Mouse (Mus musculus): ENCODE results near the gene Gm38655. TPM values are rescaled to one million over a fixed set of nuclear protein-coding genes. Genes with fewer than 3 reads are reported as not detected.

Gm38655 gene
- polyA plus RNA-seq, 1 experiment: 0.11 TPM

DNA sequence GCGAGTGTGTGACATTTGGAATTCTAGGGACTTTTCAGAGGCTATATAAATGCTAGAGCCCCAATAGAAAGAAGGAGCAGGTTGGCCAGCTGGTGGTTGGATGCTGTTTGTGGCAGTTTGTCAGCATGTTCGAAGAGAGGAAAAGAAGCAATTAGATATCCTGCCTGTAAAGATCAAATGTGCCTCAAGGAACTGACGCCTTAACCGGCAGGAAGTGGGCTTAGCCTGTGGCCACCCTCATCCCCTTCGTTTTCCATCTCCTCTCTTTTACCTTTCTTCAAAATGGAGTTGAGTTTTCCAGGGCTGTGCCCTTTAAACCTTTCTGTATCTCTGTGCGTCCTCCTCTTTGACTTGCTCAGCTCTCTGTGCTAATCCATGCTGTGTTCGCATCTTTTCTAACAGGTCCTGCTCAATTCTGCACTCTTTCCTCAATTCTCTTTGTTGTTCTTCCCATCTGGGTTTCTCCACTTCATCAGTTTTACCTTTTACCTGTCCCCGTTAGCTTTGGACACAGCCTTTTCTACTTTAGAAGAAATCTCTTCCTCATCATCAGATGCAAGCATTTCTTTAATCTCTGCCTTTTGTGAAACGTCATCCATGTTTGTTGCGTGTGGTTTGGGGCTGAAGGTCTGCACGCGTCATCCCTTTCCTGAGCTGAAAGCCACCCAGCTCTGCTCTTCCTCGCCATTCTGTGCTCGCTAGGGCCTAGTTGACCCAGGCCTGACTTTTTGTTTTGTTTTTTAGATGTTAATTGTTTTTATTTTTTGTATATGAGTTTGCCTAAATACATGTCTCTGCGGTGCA lies 44.4 kb upstream of the Gm38655 start:
- H3K4me3 ChIP-seq (ENCODE audit: control insufficient read depth, insufficient read depth, low read length): no peak overlapping the region
- H3K27ac ChIP-seq (ENCODE audit: control insufficient read depth, insufficient read depth, low read length): peak overlapping the region; percentile 63
- no peak for TF ChIP-seq POLR2A (IDR thresholded peaks at IDR 0.05; ENCODE audit: control insufficient read depth, extremely low read depth, insufficient read depth, low read length, poor library complexity)
- TF ChIP-seq CTCF (IDR thresholded peaks at IDR 0.05; ENCODE audit: borderline replicate concordance, control insufficient read depth, extremely low read depth, insufficient read depth, low read length, poor library complexity): no peak
- peak; percentile 52 for DNase-seq
- peaks cover 10% of the 10 kb centered on the region for H3K36me3 ChIP-seq (ENCODE audit: control insufficient read depth, insufficient read depth, low read length)
- no peaks in the 10 kb centered on the region for H3K27me3 ChIP-seq (ENCODE audit: control insufficient read depth, insufficient read depth, low read length)
- WGBS: 20% methylated on average over 15 of the region's 15 CpGs
- peaks cover 62% of the 10 kb centered on the region for H3K4me1 ChIP-seq (replicated peaks; ENCODE audit: control insufficient read depth, insufficient read depth, low read length)

DNA sequence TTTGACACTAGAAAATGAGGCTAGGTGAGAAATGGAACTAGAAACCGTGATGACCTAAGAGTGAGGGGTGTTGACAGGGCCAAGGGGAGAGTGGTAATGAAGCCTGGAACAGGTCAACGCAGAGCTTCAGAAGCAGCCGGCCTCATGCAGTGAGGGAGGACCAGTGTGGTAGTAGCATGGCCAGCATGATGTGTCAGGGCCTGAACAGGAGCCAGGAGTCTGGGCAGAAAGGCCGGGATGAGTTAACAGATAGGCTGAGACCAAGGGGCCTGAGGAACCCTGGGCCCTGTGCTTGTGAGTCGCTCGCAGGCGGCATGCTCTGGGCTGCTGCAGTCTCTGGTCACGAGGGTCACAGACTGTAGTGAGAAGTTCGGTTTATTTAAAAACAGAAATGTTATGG lies 43.7 kb upstream of the Gm38655 start:
- no peak for TF ChIP-seq POLR2A (IDR thresholded peaks at IDR 0.05; ENCODE audit: control insufficient read depth, extremely low read depth, insufficient read depth, low read length, poor library complexity)
- TF ChIP-seq CTCF (IDR thresholded peaks at IDR 0.05; ENCODE audit: borderline replicate concordance, control insufficient read depth, extremely low read depth, insufficient read depth, low read length, poor library complexity): no peak
- peak overlapping the region; percentile 63 for H3K27ac ChIP-seq (ENCODE audit: control insufficient read depth, insufficient read depth, low read length)
- no peaks in the 10 kb centered on the region for H3K27me3 ChIP-seq (ENCODE audit: control insufficient read depth, insufficient read depth, low read length)
- H3K4me1 ChIP-seq (replicated peaks; ENCODE audit: control insufficient read depth, insufficient read depth, low read length): peaks cover 55% of the 10 kb centered on the region
- WGBS: 69% methylated on average over 9 of the region's 9 CpGs
- no peak for DNase-seq
- H3K4me3 ChIP-seq (ENCODE audit: control insufficient read depth, insufficient read depth, low read length): no peak overlapping the region
- peaks cover 17% of the 10 kb centered on the region for H3K36me3 ChIP-seq (ENCODE audit: control insufficient read depth, insufficient read depth, low read length)

DNA sequence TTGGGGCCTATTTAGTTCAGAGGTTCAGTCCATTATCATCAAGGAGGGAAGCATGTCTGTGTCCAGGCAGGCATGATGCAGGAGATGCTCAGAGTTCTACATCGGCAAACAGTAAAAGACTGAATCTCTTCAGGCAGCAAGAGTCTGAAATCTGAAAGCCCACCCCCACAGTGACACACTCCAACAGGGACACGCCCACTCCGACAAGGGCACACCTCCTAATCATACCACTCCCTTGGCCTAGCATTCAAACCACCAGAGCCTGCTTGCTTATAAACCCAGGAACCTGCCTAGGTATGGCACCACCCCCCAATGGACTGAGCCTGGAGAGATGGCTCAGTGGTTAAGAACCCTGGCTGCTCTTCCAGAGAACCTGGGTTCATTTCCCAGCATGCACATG lies 40.2 kb upstream of the Gm38655 start:
- H3K27me3 ChIP-seq (ENCODE audit: control insufficient read depth, insufficient read depth, low read length): no peaks in the 10 kb centered on the region
- H3K4me1 ChIP-seq (replicated peaks; ENCODE audit: control insufficient read depth, insufficient read depth, low read length): peaks cover 29% of the 10 kb centered on the region
- H3K4me3 ChIP-seq (ENCODE audit: control insufficient read depth, insufficient read depth, low read length): no peak overlapping the region
- 89% methylated on average over 3 of the region's 3 CpGs for WGBS
- TF ChIP-seq POLR2A (IDR thresholded peaks at IDR 0.05; ENCODE audit: control insufficient read depth, extremely low read depth, insufficient read depth, low read length, poor library complexity): no peak
- TF ChIP-seq CTCF (IDR thresholded peaks at IDR 0.05; ENCODE audit: borderline replicate concordance, control insufficient read depth, extremely low read depth, insufficient read depth, low read length, poor library complexity): no peak
- H3K36me3 ChIP-seq (ENCODE audit: control insufficient read depth, insufficient read depth, low read length): peaks cover 36% of the 10 kb centered on the region
- no peak for DNase-seq
- no peak overlapping the region for H3K27ac ChIP-seq (ENCODE audit: control insufficient read depth, insufficient read depth, low read length)

DNA sequence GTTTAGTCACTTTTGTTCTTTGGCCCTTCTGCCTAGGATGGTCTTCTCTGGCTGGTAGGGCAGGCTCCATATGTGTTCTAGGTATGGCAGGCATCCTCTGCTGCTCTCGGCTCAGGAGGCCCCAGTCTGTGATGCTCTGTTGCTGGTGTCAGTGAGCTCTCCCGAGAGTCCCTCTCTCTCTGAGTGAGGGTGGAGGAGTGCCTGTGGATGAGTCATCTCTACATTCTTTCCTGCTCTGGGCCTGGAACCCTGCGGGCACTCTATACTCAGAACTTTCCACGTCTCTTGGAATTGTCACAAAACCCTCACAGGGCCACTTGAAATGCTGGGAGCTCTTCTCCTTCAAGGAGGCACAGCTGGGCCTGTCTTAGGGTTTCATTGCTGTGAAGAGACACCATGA lies 36.4 kb upstream of the Gm38655 start:
- Histone ChIP-seq H3K4me3 (ENCODE audit: control insufficient read depth, insufficient read depth, low read length) (no peak overlapping the region), H3K27ac (ENCODE audit: control insufficient read depth, insufficient read depth, low read length) (no peak overlapping the region), H3K36me3 (ENCODE audit: control insufficient read depth, insufficient read depth, low read length) (peaks cover 62% of the 10 kb centered on the region), H3K27me3 (ENCODE audit: control insufficient read depth, insufficient read depth, low read length) (no peaks in the 10 kb centered on the region), H3K4me1 (replicated peaks; ENCODE audit: control insufficient read depth, insufficient read depth, low read length) (peaks cover 4% of the 10 kb centered on the region; the same call in 1 of the 2 replicates)
- TF ChIP-seq POLR2A (IDR thresholded peaks at IDR 0.05; ENCODE audit: control insufficient read depth, extremely low read depth, insufficient read depth, low read length, poor library complexity): no peak
- no peak for DNase-seq
- WGBS: 87% methylated on average over 4 of the region's 4 CpGs

DNA sequence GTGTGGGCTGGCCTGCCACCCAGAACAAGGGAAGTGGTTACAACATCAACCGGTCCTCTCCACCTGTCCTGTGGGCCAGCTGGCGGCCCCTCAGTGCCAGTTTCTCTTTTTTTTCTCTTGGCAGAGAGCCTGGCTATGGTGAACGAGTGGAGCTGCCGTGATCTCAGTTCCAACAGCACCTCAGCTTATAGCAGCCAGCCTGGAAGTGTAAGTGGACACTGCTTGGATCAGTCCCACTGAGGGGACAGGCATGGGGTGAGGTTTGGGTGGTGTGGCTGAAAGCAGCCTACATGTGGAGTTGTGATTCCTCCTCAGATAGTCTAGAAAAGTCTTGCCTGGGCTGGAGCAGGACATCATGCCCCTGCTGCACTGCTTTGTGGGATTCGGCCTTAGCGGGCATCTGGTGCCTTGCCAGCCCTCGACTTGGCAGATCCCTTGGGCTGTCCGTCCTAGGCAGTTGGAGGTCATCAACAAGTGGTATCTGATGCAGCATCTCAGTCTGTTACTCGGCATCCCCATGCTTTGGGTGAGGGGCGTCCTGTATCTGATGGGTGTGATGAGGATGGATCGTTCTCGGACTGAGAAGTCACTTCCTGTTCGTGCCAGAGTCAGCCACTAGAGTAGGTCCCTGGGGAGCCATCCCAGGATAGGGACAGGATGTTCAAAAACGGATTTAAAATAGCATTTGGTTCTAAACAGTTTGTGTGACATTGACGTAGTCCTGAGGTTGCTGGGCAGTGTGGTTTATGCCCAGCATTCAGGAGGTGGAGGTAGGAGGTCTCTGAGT lies 35.6 kb upstream of the Gm38655 start:
- Histone ChIP-seq H3K4me3 (ENCODE audit: control insufficient read depth, insufficient read depth, low read length) (no peak overlapping the region), H3K4me1 (replicated peaks; ENCODE audit: control insufficient read depth, insufficient read depth, low read length) (peaks cover 4% of the 10 kb centered on the region; the same call in 1 of the 2 replicates), H3K36me3 (ENCODE audit: control insufficient read depth, insufficient read depth, low read length) (peaks cover 65% of the 10 kb centered on the region), H3K27ac (ENCODE audit: control insufficient read depth, insufficient read depth, low read length) (no peak overlapping the region), H3K27me3 (ENCODE audit: control insufficient read depth, insufficient read depth, low read length) (no peaks in the 10 kb centered on the region)
- TF ChIP-seq CTCF (IDR thresholded peaks at IDR 0.05; ENCODE audit: borderline replicate concordance, control insufficient read depth, extremely low read depth, insufficient read depth, low read length, poor library complexity) (no peak), POLR2A (IDR thresholded peaks at IDR 0.05; ENCODE audit: control insufficient read depth, extremely low read depth, insufficient read depth, low read length, poor library complexity) (no peak)
- WGBS: 41% methylated on average over 15 of the region's 15 CpGs
- no peak for DNase-seq

DNA sequence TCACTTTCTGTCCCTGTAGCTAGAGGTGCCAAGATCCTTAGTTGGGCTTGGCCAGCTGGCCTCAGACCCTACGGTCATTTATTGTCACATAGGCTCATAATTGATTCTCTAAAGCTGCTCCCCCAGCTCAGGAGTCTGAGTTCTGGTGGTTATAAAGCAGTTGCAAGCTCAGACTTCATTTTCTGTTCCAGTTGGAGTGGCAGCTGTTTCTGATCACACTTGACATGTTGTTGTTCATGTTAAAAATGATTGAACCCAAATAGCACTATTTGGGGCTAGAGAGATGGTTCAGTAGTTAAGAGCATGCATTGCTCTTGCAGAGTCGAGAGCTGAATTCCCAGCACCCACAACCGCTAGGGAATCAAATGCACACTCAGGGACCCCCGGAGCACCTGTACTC lies 34.7 kb upstream of the Gm38655 start:
- TF ChIP-seq POLR2A (IDR thresholded peaks at IDR 0.05; ENCODE audit: control insufficient read depth, extremely low read depth, insufficient read depth, low read length, poor library complexity) (no peak), CTCF (IDR thresholded peaks at IDR 0.05; ENCODE audit: borderline replicate concordance, control insufficient read depth, extremely low read depth, insufficient read depth, low read length, poor library complexity) (no peak)
- H3K27ac ChIP-seq (ENCODE audit: control insufficient read depth, insufficient read depth, low read length): no peak overlapping the region
- H3K27me3 ChIP-seq (ENCODE audit: control insufficient read depth, insufficient read depth, low read length): no peaks in the 10 kb centered on the region
- DNase-seq: no peak
- whole genome bisulfite sequencing: 91% methylated on average over 4 of the region's 4 CpGs
- peaks cover 66% of the 10 kb centered on the region for H3K36me3 ChIP-seq (ENCODE audit: control insufficient read depth, insufficient read depth, low read length)
- H3K4me3 ChIP-seq (ENCODE audit: control insufficient read depth, insufficient read depth, low read length): no peak overlapping the region
- H3K4me1 ChIP-seq (replicated peaks; ENCODE audit: control insufficient read depth, insufficient read depth, low read length): peaks cover 4% of the 10 kb centered on the region; the same call in 1 of the 2 replicates

All from thymus, adult 2 months (tissue).